Mouse (Mus musculus) brain, adult 2 months (tissue): ENCODE results near the gene Bmp6.

Experiments used
- DNase-seq: peaks from one replicate; pipeline ENCODE4 v3.0.0; 2011; ENCODE audit warnings: low read depth, low spot score

Gene Bmp6

DNA sequence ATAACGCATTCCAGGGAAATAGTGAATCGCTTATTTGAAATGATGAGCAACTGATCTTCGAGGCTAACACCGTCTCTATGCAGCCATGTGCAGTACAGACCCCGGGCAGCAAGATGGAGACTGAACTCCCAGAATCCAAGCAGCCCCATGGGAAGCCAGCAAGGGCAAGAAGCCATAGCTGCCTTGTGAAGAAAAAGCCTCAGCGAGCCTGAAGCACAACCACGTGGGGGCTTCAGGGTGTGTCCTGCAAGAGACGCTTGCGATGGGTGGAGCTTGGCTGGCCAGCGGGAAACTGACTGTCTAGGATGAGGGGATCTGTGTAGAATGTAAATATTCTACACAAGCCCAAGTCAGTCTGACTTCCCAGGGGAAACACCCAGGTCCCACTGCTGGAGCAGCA, 167.1 kb downstream of the Bmp6 start:
- DNase-seq, result no peak

DNA sequence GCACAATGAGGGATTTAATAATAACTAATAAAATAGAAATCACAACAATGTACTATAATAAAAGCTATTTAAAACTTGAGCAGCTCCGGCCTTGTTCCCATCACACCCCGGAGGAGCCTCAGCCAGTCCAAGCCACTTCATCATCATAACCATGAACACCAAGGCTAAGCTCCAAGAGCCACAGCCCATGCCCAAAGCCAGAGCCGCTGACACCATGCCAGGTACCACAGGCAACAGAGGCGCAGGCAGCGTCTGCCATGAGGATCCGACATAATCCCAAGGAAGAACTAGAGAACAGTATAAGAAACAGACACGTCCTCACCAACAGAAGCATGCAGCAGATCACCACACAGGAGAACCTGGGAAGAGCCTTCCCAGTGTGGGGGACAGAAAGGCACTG, 169.0 kb downstream of the Bmp6 start:
- DNase-seq, result no peak

DNA sequence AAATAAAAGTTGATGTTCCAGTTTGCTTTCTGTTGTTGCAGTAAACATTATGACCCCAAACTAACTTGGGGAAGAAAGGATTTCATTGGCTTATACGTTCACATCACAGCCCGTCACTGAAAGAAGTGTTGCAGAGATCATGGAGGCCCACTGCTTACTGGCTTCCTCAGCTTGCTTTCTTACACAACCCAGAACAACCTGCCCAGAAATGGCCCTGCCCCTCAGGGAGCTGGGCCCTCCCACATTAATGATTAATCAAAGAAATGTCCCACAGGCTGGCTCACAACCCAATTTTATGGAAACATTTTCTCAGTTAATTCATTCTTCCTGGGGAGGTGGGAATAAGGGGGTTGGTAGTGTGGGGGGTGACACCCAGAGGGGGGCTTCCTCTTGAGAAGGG, 170.5 kb downstream of the Bmp6 start:
- DNase-seq, result no peak

DNA sequence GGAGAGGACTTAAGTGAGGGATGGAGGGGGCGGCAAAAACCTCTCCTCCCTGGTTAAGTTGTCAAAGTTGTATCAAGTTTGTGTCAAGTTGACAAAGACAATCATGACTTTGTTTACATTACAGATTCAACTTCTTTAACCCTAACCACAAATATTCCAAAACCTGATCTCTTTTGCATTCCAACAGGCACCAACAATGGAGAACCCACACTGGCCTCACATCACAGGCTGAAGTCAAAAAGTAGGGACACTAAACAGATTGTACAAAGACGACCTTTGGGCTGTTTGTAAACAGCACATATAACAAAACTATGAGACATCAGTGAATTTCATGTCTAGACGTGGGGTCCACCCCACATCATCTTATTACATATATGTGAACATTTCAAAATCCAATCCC, 170.9 kb downstream of the Bmp6 start:
- DNase-seq, result no peak

DNA sequence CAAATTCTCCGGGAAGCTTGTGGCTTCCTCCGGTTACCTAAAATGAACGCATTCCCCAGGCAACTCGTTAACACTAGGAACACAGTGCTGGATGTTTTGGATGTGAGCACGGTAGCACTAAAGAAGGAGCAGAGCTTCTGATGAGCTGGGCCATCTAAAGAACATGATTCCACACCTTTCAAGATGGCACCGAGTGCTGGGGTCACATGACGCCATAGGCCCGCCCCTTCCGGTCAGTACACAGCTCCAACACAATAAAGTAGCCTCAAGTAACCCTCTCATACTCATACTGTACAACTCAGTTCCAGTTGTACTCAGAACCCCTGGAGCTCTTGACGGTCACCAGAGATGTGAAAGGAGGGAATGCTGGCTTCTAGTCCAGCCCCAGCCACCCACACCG, 171.7 kb downstream of the Bmp6 start:
- DNase-seq, result no peak

DNA sequence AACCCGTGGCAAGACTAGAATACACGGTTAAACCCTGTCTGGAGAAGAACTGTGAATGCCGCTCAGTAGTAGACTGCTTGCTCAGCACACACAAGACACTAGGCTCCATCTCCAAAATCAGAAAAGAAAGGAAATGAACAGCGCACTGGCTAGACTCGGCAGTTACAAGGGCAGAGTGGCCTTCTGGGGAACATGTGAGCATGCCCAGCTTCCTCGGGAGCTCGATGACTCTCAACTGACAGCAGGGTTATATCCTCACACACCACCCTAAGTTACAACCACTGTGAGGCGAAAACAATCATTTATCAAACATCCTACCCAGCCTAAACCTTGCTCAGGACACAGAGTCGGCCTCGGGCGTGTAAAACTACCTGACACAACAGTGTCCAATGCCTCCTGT, 175.4 kb downstream of the Bmp6 start:
- no peak for DNase-seq

DNA sequence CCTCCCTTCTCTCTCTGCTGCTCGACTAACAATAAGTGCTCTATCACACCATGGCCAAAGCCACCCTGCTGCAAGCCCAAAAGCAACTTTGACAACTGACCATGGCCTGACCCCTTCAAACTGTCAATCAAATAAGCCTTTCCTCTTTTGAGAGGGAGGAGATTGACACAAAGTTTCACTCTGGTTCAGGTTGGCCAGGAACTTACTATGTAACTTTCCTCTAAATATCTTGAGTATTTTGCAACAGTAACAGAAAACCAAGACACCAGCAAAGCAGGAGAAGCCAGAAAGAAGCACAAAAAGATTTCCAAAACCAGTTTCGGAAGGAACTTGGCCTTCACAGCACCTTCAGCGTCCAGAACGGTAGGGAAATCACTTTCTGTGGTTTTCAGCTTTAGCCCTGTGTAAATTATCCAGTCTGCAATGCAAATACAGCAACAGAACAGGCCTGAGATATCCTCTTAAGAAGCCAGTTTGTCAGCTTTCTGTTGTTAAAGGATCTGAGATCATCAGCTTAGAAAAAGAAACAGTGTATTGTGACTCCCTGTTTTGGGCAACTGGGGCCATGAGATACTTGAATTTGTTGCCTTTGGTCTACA, 177.2 kb downstream of the Bmp6 start:
- DNase-seq, result no peak

DNA sequence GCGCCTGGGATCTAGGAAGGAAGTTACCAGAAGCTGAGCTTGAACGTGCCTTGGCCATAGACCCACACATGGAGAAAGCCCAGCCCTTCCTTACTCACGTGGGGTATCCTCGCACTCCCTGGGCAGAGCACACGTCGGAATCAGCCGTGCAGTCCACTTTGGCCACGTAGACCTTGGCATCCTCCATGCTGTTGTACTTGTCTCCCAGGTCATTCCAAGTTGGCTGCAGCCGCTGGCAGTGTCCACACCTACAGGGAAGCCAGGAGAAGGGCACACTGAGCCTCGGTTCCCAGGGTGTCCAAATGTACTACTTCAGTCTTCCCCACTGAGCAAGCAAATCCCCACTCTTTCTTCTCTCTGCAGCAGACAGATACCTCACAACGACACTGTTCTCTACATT, 178.3 kb downstream of the Bmp6 start:
- no peak for DNase-seq

DNA sequence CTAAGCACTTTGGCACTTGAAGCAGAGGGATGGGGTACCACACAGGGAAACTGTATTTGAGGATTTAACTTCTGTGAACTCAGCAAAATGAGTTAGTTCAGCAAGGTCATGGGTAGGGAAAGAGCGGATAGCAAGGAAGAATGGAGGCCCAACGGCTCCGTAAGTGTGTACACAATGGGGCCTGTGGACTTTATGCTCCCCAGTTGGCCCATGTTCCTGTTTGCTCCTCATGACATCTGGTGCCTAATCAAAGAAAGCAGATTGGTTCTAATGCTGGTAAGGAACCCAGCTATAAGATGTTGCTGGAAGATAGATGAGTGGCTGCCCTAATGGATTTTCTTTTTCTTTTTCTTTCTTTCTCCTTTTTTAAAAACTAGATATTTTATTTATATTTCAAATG, 180.4 kb downstream of the Bmp6 start:
- DNase-seq, result no peak

DNA sequence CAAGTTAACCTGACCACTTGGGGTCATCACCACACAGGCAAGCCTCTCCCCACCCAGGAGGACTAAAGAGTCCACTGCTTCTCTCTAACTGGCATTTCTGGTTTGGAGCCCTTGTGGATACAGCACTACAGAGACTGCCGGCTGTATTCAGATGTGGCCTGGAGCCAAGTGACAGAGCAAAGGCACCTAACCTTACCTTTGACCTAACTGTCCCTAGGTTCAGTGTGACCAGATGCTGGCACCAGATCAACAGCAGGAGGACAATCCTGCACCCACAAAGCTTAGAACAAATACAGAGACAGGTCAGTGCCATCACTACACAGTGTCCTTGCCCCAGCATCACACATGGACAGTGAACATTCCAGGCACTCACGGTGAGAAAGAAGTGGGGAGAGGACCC, 181.2 kb downstream of the Bmp6 start:
- no peak for DNase-seq

DNA sequence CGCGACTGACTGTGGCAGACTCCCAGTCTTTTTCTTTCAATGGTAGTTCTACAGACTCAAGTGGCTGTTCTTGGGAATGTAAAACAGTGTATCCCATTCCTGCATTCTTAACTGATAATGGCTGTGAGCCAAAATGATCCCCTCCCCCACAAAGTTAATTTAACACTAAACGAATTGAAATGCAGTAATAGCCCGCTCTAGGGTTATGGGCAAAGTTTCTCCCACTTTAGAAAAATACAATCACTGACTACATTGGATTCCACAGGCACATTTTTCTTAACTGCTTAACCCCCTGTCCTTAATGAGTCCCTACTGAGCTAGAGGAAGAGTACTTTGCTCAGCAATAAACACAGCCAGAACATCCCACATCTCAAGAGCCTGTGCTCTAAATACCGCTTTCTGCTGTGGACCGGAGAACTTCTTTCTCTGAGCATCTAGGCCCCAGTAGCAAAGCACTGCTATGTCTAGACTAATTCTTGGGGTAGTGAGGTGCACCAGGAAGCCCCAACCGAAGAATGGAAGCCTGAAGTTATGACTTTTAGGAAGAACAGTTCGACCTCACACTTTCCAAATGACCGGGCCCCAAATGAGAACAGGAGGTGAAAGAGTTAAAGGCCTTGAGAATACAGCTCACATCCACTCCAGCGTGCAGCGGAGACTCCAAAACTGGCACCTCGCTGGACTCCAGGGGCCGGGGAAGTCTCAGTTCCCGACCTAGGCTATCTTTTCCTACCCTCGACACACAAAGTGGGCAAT, 182.3 kb downstream of the Bmp6 start:
- peak; percentile 16 for DNase-seq

DNA sequence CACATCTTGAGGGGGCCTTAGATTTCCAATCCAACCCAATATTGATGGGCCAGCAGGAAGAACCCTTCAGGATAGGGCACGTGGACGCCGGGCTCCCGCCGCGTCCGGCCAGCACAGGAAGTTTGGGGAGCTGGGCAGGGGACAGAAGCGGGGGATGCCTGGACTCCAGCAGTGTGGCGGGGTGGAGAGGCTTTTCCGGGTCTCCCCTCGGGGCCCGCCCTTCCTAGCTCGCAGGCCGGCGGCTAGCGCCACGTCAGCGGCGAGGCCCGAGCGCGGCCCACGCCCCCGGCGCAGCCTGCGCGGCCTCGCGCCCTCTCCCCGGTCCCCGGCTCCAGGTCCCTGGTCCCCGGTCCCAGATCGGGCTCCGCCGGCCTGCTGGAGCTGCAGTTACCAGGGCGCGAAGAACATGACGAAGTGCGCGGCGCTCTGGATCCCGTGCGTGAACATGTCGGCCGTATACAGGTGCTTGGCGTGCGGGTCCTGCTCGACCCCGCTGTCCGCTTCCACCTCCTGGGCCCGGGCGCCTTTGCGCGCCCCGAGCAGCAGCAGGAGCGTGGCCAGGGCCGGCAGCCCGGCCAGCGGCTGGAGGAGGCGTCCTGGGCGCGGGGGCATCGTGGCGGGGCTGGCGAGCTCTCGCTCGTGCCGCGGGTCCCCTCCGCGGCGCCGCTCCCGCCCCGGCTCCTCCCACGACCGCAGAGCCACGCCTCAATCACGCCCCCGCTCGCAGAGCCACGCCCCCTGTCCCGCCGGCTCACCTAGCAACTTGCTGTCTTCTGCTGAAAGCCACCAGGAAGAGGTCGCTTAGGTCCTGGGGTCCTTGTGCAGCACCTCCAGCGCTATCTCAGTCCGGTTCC, 183.1 kb downstream of the Bmp6 start:
- DNase-seq, result peak; percentile 84

DNA sequence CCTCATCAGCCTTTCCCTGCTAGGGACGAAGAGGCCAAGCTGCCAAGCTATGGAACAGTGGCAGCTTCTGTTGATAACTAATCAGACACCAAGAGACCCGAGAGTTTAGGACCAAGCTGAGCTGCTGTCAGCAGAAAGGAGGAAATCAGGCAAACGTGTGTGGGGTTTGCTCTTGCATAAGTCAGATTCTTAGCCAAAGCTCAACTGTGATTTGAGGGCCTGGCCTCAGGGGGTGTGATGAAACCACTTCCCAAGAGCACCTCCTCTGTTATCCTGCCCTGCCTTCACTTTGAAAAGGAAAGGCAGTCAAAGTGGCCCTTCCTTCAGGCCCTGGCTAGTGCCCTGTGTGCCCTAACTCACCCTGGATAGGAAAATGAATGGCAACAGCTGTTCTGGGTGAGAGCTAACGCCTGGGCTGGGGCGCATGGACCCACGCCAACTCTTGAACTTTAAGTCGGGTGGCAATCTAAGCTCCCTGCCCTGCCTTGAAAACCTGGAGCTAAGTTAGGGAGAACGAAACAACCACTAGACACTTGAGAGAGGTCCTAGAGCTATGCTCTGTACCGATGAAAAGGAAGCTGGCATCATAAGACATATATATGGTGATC, 183.9 kb downstream of the Bmp6 start, which contains the start of gene Txndc5:
Gene Txndc5, minus strand, starts transcription at position 138 of the 608 bp plus-strand sequence.
- DNase-seq, result peak; percentile 32

DNA sequence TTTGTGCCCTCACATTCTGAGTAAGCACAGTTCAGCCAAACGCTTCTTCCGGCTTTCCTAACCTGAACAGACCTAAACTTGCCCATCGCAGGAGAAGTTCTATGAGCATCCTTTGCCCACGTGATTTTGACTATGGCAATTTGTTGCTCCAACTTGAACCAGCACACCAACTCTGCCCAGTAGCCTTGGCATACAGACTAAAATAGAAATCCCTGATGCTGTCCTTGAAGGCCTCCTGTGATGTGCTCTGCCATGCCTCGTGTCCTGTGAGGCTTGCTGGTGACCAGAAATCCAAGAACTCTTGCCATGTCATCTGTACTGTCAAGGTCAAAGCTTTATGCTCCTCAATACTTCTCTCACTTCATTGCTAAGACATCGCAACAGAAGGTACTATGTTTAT, 184.7 kb downstream of the Bmp6 start:
- no peak for DNase-seq

DNA sequence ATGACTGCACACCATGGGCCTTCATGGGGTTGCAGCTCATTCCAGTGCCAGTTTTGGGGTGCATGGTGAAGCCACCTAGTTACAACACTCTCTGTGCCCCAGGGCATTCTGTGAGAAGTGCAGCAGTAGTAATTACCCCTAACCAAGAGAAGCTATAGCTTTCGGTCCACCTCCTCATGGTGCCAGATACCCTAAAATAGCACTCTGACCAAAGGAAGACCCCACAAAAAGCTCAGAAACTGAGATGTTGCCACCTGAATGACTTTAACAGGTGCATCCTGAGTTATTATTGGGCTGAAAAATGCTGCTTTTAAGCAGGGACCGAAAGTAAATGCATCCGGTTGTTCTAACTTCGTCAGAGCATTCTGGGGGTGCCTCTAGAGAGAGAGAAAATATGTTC, 186.6 kb downstream of the Bmp6 start:
- no peak for DNase-seq

DNA sequence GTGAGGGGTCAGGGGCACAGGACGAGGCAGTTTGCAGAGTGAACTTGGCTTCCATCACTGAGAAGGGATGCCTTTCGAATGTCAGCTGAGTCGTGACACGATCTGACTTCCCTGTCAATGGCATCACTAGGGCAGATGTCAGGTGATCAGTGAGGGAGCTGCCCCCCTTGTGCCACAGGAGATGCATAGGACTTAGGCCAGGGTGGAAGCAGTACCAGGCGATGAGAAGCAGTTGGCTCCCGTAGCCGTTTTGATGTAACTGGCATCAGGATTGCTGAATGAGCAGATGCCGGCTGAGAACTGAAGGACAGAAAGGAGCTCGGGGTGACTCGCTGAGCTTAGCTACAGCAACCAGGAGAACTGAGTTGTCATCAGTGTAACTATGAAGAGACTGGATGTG, 188.6 kb downstream of the Bmp6 start:
- DNase-seq, result no peak

DNA sequence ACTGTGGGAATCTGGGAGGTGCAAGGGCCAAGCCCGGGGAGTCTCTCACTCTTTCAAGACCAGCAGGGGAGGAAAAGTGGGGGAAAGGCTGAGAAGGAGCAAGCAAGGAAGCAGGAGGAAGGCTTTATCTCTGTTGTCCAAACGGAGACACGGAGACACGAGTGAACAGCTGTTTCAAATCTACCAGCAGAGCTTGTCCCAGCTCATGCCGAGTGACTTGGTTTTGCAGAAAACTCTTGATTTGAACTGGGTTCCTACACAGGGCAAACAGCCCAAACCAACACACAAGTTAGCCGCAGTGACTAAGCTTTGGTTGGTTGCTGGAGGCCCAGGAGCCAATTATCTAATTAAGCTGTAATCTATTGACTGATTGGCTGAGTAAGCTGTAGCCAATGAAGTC, 189.1 kb downstream of the Bmp6 start:
- no peak for DNase-seq

DNA sequence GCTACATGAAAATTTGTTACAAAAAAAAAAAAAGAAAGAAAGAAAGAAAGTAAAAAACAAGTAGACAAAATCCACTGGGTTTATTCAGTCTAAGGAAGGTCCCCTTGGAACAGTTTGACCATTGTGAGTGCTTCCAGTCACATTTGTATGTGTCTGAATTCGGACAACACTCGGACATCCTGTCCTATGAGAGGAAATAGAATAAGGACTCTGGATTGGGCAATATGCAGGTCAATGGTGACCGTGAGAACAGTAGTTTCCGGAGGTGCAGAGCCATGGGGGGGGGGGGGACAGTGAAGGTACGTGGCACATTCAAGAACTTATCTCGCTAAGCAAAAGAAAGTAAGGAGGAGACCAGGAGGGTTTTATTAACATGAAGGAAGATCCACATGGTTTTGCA, 189.8 kb downstream of the Bmp6 start:
- DNase-seq, result no peak

DNA sequence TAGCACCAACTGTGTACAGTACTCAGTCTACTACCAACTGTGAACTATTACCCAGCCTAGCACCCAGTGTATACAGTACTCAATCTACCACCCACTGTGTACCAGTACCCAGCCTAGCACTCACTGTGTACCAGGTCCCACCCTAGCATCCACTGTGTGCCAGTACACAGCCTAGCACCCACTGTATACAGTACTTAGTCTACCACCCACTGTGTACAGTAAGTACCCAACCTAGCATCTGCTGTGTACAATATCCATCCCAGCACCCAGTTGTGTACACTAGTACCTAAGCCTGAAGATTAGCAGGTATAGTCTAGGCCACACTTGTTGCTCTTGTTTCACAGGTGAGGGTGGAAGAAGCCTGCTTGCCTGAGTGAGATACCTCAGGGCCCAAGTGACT, 192.6 kb downstream of the Bmp6 start:
- DNase-seq, result no peak

DNA sequence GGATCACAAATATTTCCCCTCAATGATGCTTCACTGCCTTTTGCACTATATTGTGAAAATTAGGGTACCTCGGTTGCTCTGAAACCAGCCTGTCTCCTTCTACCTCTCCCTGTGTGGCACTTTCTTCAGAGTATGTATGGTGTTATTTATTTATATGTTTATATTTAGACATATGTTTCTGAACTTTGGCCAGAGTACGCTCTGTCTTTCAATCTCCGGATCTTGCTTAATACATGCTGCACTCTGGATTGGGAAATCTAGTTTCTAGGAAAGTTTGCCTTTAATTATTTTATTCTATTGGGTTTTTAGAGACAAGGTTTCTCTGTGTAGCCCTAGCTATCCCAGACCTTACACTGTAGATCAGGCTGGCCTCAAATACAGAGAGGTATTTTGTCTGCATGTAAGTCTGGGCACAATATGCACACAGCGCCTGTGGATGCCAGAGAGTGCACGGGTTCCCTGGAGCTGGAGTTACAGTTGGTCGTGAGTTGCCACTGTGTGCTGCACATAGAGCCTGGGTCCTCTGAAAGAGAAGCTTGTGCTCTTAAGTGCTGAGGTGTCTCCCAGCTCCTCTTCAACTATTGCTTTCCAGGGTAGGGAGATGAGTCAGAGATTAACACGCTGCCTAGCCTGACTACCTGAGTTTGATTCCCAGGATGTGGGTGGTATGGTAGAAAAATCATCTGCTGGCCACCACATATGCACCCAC, 194.4 kb downstream of the Bmp6 start:
- DNase-seq, result no peak

DNA sequence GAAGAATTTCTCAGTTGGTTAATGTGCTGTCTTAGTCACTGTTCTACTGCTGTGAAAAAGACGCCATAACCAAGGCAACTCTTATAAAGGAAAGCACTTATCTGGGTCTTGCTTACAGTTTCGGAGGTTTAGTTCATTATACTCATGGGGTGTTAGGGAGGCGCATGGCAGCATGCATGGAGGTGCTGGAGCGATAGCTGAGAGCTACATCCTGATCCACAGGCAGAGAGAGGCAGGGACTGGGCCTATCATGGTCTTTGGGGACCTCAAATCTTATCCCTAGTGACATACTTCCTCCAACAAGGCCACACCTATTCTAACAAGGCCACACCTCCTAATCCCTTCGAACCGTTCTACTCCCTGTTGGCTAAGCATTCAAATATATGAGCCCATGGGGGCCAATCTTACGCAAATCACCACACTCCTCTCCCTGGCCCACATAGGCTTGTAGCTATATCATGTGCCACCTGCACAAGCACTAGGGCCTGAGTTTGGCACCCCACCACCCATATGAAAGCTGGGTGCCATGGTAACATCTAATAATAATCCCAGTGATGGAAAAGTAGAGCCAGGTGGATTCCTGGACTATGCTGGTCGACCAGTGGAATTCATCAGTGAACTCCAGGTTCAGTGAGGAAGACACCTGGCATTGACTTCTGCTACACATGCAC, 198.7 kb downstream of the Bmp6 start:
- DNase-seq, result no peak
